ENCODE assay signal across 43 mouse cellular contexts in genomic region chr17:57116801-57117200, GRCm38 (mm10). TPM values are rescaled to one million over a fixed set of nuclear protein-coding genes. Genes with fewer than 3 reads are reported as not detected.
"Had no signal": no experiment of that assay in that cellular context is flagged by ENCODE, and none has a peak within 500 bp of the region (broad histone marks: within the 10 kb centered on the region; RNA-seq: fewer than 3 reads in every experiment).

No protein-coding gene starts in this region.

- ATAC-seq: liver, embryonic 12.5 days; liver, postnatal 0 days; lung, postnatal 0 days; midbrain, embryonic 13.5 days; midbrain, embryonic 15.5 days; midbrain, embryonic 16.5 days had no signal

- H3K36me3 ChIP-seq: limb, embryonic 10.5 days; limb, embryonic 12.5 days; limb, embryonic 13.5 days; limb, embryonic 15.5 days; liver, embryonic 12.5 days; liver, embryonic 13.5 days; liver, embryonic 15.5 days; lung, embryonic 15.5 days; midbrain, embryonic 10.5 days; midbrain, embryonic 12.5 days; midbrain, embryonic 13.5 days; midbrain, embryonic 15.5 days; neural tube, embryonic 12.5 days had no signal

- H3K27ac ChIP-seq: limb, embryonic 10.5 days; limb, embryonic 12.5 days; limb, embryonic 13.5 days; limb, embryonic 15.5 days; liver, embryonic 12.5 days; liver, embryonic 13.5 days; liver, embryonic 14.5 days; liver, embryonic 15.5 days; lung, embryonic 15.5 days; macrophage; midbrain, embryonic 10.5 days; midbrain, embryonic 12.5 days; midbrain, embryonic 13.5 days; midbrain, embryonic 15.5 days; neural tube, embryonic 12.5 days had no signal

- H3K4me3 ChIP-seq: limb, embryonic 10.5 days; limb, embryonic 12.5 days; limb, embryonic 13.5 days; limb, embryonic 15.5 days; liver, embryonic 12.5 days; liver, embryonic 13.5 days; liver, embryonic 15.5 days; lung, embryonic 15.5 days; megakaryocyte, embryonic 14.5 days; midbrain, embryonic 10.5 days; midbrain, embryonic 12.5 days; midbrain, embryonic 13.5 days; midbrain, embryonic 15.5 days; myocyte; neural tube, embryonic 12.5 days had no signal

- H3K4me1 ChIP-seq: limb, embryonic 12.5 days; limb, embryonic 13.5 days; midbrain, embryonic 15.5 days; neural tube, embryonic 12.5 days had no signal

- H3K9me3 ChIP-seq: limb, embryonic 10.5 days; limb, embryonic 12.5 days; limb, embryonic 13.5 days; limb, embryonic 15.5 days; liver, embryonic 12.5 days; liver, embryonic 13.5 days; liver, embryonic 15.5 days; lung, embryonic 15.5 days; megakaryocyte, embryonic 14.5 days; midbrain, embryonic 10.5 days; midbrain, embryonic 12.5 days; midbrain, embryonic 13.5 days; midbrain, embryonic 15.5 days; neural tube, embryonic 12.5 days had no signal

- H3K9ac ChIP-seq: limb, embryonic 12.5 days; limb, embryonic 13.5 days; limb, embryonic 15.5 days; liver, embryonic 12.5 days; liver, embryonic 13.5 days; liver, embryonic 14.5 days; liver, embryonic 15.5 days; liver, postnatal 0 days; lung, embryonic 14.5 days; lung, embryonic 15.5 days; midbrain, embryonic 12.5 days; midbrain, embryonic 13.5 days; midbrain, embryonic 15.5 days; neural tube, embryonic 12.5 days had no signal

- DNase-seq: left cerebral cortex, postnatal 4 days; liver; liver, embryonic 13.5 days; liver, postnatal 0 days; lung, adult 18-20 months; lung, adult 2 months; lung, embryonic 14.5 days; lung, postnatal 10 days; lung, postnatal 14 days; lung, postnatal 36 days; lung, postnatal 4 days; midbrain, embryonic 14.5 days had no signal

- H3K27me3 ChIP-seq: limb, embryonic 12.5 days; limb, embryonic 13.5 days; limb, embryonic 15.5 days; lung, embryonic 15.5 days; midbrain, embryonic 12.5 days; midbrain, embryonic 13.5 days; midbrain, embryonic 15.5 days; neural tube, embryonic 12.5 days had no signal

- H3K4me2 ChIP-seq: limb, embryonic 12.5 days; limb, embryonic 13.5 days; limb, embryonic 15.5 days; liver, embryonic 11.5 days; liver, embryonic 12.5 days; liver, embryonic 13.5 days; liver, embryonic 15.5 days; lung, embryonic 14.5 days; lung, embryonic 15.5 days; midbrain, embryonic 11.5 days; midbrain, embryonic 12.5 days; midbrain, embryonic 13.5 days; midbrain, embryonic 15.5 days; neural tube, embryonic 12.5 days had no signal

RNA-seq across cellular contexts. Expression of gene Tnfsf9, which starts 11.7 kb away (rescaled TPM):
- total RNA-seq: megakaryocyte-erythroid progenitor cell, adult 5-6 weeks had no signal

RNA-seq across cellular contexts. Expression of gene Tubb4a, which starts 29.2 kb away (rescaled TPM):
- total RNA-seq: megakaryocyte-erythroid progenitor cell, adult 5-6 weeks; monocyte, adult 5-6 weeks had no signal

RNA-seq across cellular contexts. Expression of gene Cd70, which starts 32.8 kb away (rescaled TPM):
- total RNA-seq: left cerebral cortex, postnatal 10 days; left cerebral cortex, postnatal 14 days; left cerebral cortex, postnatal 4 days; liver, adult 2 months; megakaryocyte progenitor cell, adult 5-6 weeks; megakaryocyte, adult 5-6 weeks; megakaryocyte-erythroid progenitor cell, adult 5-6 weeks; monocyte, adult 5-6 weeks had no signal
- polyA plus RNA-seq: limb, embryonic 10.5 days; limb, embryonic 11.5 days; limb, embryonic 12.5 days; limb, embryonic 13.5 days; limb, embryonic 14.5 days; limb, embryonic 15.5 days; liver, adult 2 months; liver, embryonic 11.5 days; liver, embryonic 12.5 days; liver, embryonic 13.5 days; liver, embryonic 14.5 days; liver, embryonic 15.5 days; liver, embryonic 16.5 days; liver, postnatal 0 days; lung, adult 2 months; lung, embryonic 14.5 days; lung, embryonic 15.5 days; lung, embryonic 16.5 days; lung, postnatal 0 days; macrophage; midbrain, embryonic 10.5 days; myocyte; neural tube, embryonic 12.5 days had no signal
